Mouse (Mus musculus) neutrophil, adult 5-6 weeks (primary cell): ENCODE measurements around the gene Mydgf. TPM values are rescaled to one million over a fixed set of nuclear protein-coding genes. Genes with fewer than 3 reads are reported as not detected.
A peak's percentile ranks its signal among the peaks of the same experiment; 100 is the strongest.

Experiments used
- ATAC-seq: fragments of 151-379, 151-347 bp; 2 replicates; pipeline ENCODE4 v1.8.0; 2017; ENCODE audit warnings: mild to moderate bottlenecking, moderate TSS enrichment; ENCODE audit not compliant: insufficient number of reproducible peaks, poor library complexity, low FRiP score, severe bottlenecking; ENCODE audit errors: extremely low read depth
- total RNA-seq: library from RNA; stranded (forward); fragments of 200-1000 nt; gene quantifications from 2 replicates; pipeline ENCODE4 v1.2.3, GENCODE M21; 2017

Mydgf gene
- total RNA-seq, 1 experiment from 2014 or later: 18.0 TPM

DNA sequence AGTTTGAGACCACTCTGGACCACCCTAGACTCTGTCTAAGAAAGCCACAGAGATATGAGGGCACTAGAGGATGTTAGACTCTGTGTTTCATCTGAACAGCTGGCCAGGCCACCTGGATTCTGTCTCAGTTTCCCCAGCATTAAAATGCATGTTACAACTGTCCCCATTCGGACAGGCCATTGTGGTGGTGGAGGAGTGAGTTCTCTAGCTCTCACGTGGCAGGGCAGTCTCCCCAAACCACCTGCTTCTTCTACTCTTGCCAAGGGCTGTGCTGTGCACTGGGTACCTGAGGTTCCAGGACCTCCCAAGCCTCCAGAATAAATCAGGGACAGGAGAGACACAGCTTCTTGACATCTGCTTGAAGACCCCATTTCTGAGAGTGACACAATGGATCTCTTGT is 33.8 kb downstream of the Mydgf start:
- no peak for ATAC-seq

DNA sequence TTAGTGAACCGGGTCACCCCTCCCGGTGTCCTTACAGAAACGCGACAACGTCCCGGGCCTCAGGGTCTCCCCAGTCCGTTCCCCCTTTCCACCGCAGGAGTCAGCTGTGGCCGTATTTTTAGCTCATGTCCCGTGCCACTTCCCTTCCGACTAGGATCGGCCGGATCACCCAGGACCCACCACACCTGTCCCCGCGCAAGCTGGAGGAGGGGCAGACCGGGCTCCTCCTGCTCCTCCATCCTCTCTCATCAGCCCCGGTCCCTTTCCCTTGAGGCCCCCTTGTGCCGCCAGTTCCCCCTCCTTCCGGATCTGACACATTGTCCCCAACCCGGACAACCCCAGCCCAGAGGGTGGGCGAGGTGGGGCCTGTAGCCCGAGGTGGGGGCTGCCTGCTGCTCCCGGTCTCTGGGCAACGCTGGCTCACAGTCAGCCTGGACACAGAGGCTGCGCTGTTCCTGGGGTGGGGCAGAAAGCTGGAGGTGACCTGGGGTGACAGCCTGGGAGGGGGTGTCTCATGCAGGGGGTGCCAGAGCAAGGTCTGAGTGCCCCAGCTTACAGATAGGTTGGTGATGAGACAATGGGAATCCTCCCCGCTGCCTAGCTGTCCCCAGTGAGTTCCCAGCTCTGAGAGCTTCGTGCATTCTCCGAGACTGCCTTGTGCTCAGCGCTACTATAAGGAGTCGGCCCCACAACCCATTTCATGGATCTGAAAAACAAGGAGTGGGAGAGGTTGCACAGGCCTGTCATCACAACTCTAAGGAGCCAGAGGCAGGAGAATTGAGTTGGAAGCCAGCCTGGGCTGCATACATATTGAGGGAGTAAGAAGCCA is 34.7 kb downstream of the Mydgf start:
- ATAC-seq: no peak

DNA sequence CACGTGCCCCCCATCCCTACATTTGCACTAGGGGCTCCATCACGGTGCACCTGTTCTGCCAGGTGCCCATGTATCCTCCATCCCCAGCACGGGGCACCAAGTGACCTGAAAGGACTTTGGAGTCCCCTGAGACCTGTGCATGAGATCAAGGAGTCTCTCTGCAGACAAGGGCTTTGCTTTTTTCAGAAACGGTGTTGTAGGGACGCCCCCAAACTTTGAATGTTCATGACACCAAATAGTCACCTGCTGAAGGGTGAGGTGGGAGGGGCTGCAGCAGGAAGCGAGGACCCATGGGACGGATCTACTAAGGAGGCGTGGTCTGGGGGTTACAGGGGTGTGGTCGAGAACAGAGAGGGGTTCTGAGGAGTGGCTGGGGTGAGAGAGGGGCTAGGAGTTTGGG is 35.4 kb downstream of the Mydgf start:
- peak; percentile 65; the same call in 1 of the 2 replicates for ATAC-seq

GRCm38 (mm10) chr17:56147420-56147819 is 36.3 kb downstream of the Mydgf start:
- ATAC-seq: no peak

DNA sequence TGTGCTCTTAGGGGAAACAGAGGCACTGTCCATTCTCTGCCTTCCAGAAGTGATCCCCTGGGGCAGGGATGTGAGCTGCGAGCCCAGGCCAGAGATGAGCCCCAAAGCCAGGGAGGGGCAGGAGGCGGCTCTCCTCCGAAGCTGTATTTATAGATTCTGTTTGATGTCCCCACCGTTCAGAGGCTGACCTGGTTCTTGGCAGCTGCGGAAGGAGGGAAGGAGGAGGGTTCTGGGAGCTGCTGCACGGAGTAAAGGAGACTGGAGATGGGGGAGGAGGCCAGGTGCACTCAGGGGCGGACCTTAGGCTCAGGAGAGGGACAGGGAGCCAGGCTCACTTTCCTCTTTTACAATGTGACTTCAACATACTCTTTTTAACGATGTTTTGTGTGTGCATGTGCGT is 37.6 kb downstream of the Mydgf start:
- ATAC-seq: no peak

DNA sequence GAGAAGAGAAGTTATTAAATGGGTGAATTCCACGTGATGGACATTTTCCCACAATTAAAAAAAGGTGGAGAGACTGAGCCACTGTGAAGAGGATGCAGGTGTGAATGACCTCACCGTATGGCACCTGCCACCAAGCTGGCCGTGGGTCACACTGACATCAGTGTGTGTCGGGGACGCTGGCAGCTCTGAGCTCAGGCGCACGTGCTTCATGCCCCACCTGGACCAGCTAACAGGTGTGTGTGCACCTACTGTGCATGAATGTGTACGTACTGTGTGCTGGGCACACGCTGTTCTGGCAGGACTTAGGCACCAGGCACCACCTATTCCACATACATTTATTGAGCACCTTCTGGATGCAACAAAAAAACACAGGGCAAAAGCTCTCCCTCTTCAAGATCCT is 39.2 kb downstream of the Mydgf start:
- ATAC-seq: no peak

DNA sequence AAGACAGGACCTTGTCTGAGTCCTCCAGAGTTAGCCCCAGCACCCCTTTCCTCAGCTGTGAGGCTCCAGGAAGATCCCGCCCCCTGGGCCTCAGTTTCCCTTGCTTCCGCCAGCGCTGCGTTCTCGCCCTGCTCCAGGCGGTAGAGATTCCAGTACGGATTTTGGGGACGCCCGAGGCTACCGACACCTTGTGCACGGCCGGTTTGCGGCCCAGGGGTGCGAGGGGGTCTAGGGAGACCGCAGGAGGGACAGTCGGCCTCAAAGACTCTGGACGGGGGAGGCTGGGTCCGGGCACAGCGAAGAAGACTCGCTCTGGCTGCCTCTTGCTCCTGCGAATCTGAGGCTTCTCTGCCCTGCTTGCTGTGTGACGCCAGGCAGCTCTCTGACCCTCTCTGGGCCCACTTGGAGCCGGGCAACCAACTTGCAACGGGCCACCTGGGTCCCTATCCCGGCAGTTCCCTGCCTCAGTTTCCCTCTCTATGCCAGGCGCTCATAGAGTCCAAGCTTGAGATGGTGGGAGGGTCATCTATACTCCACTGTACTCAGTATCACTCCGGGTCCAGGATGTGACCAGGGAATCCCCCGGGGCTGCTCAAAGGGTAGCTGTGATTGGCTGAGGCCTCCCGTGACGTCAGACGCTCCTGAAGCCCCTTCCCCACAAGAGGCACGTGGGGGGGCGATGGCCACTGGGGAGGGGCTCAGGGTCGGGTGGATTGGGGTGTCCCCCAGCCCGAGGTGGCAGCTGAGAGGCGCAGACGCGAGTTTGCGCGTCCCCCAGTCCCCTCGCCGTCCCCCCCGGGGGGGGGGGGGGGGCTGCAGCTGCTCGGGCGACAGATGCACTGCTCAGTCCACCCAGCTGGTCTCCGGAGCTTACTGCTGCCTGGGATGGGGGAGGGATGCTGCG is 41.8 kb downstream of the Mydgf start:
- ATAC-seq: no peak

DNA sequence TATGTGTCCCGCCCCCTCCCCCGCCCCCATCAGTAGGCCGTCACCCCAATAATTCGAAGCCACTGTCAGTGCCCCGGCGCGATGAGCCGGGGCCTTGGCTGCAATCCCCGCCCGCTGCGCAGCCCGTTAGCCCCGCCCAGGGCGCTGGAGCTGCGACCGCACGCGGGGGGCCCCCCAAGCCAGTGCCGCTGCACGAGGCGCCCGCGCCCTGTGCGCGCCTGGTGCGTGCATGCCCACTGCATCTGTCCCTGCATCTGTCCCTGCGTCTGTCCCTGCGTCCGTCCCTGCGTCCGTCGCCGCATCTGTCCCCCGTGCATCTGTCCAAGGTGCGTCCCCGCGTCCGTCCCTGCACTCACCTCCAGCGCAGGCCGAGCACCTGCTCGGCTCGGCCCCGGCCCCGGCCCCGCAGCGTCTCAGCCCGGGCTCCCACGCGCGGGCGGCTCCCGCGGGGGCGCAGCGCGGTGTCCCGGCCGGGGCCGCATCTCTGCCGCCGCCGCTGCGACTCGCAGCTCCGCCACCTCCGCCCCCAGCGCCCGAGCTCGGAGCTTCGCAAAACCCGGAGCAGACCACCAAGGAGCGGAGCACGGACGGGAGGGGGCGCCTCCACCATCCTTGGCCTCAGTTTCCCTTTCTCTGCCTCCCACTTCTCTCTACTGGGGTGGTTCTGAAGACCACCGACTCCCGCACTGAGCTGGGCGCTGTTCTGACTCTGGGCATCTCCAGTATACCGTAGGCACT is 43.7 kb downstream of the Mydgf start, which contains the start of gene Sema6b:
Sema6b (minus strand) TSS at position 486 of the 738 bp plus-strand sequence.
- no peak for ATAC-seq

- no peak for ATAC-seq
Measured at GRCm38 (mm10) chr17:56139355-56139754, 44.4 kb downstream of the Mydgf start.

DNA sequence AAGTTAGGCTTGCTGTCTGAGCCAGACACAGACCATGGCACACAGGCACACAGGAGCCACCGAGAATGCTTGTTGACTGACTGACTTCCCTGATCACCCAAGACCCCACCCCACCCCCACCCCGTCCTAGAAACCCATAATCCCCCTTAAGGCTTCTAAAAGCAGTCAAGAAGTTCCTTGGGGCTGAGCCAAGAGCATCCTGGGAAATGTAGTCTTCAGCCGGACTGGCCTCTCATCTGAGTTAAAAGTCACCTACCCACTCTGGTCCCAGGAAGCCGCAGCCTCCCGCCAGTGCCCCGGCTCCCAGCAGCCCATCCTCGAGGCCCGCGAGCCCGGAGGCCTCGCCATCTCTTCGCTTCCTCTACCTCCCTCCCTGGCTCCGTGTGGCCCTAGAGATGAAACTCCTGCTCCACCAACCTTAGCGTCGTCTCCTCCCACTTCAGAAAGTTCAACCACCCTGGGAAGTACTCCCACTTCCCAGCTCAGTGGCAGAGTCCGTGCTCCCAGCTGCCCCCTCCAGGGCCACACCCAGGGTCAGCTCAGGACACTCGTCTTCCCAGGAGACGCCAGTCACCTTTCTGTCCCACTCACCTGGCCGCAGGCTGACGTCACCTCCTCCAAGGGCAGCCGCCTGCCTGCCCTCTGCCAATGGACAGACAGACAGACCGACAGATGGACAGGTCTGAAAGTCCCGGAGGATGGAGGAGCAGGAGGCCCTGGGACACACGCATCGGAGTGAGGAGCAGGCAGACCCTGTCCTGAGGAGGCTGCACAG is 45.7 kb downstream of the Mydgf start:
- no peak for ATAC-seq

DNA sequence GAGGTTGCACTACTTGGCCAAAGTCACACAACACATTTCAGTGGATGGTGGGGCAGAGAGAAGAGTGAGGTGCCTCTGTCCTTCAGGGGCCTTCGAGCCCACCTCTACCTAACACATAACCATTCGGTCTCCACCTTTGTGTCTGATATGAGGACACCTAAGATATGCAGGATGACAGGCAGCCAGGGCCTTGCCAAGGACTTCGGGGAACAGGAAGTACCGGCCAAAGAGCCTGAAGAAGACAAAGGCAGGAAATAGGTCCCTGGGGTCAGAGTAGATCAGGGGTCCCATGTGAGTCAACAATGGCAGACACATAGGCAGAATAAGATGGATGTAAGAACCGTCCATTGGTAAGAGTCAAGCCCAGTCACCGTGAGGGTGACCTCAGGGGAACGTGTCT is 47.2 kb downstream of the Mydgf start:
- no peak for ATAC-seq

- ATAC-seq: peak; percentile 47
Measured at GRCm38 (mm10) chr17:56134463-56134971, 49.2 kb downstream of the Mydgf start.

DNA sequence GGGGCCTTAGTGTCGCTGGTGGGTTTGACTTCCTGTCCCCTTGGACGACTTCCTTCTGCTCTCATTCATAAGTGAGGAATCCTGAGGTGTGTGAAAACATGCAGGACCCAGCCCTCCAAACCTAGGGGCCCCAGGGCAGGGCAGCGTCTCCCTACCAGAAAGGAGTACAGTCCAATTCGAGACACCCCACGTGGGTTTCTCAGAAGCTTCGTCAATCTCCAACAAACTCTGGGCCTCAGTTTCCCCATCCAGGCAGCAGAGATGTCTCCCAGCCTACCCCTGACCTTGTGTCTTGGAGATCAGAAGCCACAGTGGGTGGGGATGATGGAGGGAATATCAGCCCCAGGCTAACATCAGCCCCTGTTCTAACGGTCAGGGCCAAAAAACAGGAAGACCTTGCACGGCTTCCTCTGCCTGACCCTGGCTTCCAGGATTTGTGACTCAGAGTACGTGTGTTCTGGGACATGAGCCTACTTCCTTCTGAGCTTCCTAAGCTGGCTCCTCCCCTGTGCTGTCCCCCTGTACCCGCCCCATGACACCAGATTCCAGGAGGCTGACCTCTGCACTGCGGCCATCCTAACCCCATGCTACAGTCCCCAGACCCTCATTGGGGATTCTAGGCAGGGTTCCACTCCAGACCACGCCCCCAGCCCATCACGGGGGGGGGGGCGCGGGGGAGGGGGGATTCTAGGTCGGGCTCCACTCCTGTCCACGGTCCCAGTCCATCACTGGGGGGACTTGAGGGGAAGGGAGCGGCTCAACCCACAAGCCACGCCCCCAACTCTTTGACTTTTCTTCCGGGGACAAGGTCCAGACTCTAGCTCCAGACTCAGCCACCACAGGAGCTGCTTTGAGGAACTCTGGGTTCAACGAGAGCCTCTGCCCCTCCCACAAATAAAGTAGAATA is 50.0 kb downstream of the Mydgf start:
- peak; percentile 64 for ATAC-seq

DNA sequence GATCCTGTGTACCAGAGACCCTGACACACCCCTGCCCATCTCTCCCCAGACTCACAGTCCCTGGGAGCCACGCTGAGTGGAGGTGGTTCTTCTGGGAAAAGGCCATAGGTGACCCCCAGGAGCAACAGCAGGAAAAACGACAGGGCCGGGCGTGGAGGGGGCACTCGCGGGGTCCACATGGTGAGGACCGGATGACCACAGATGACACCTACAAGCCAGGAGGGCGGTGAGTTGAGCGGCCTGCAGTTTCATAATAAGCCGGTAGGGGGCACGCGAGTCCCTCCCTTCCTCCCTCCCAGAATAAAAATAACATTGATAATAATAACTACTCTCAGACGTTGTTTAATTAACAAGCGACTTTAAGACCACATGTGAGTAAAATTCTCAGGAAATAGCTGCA is 51.1 kb downstream of the Mydgf start:
- ATAC-seq: peak; percentile 41

- ATAC-seq: 0 out of 2 replicates have a peak, but pooled peaks have one; percentile 9
Measured at GRCm38 (mm10) chr17:56131814-56132213, 51.9 kb downstream of the Mydgf start.

- no peak for ATAC-seq
Measured at GRCm38 (mm10) chr17:56131136-56131535, 52.6 kb downstream of the Mydgf start.

DNA sequence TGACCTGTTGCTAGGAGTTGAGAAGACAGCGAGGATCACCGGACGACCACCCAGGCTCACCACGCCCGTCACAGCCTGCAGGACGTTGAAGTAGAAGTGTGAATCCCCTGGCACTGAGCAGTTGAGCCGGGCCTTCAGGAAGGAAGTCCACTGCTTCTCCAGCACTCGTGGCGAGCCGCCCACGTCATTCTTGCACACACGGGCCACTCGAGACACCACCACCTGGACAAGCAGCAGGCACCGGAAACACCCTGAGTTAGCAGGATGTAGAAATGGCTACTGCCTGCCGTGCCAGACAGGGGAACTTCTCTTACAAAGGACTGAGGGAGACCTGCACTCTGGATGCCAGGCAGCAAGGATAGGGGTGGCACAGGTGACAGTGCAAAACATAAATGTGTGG is 55.5 kb downstream of the Mydgf start:
- peak; percentile 17; the same call in 1 of the 2 replicates for ATAC-seq
